Mouse (Mus musculus) heart, embryonic 15.5 days (tissue): ENCODE measurements around the gene Itgb8. TPM values are rescaled to one million over a fixed set of nuclear protein-coding genes. Genes with fewer than 3 reads are reported as not detected.

Experiments
- ATAC-seq: fragments of 200-750 bp; cut with Nextera tagmentation; replicated peaks from 2 replicates; pipeline ENCODE4 v1.8.0; 2017; ENCODE audit warnings: low read depth, moderate TSS enrichment; ENCODE audit not compliant: insufficient number of reproducible peaks, insufficient read depth, low FRiP score
- H3K27ac ChIP-seq: fragments of 300-500 bp; sonication (generic); 2 replicates; pipeline ENCODE4 v1.5.1; 2015; ENCODE audit warnings: mild to moderate bottlenecking, inconsistent platforms
- H3K27me3 ChIP-seq: fragments of 300-500 bp; sonication (generic); 2 replicates; pipeline ENCODE4 v1.6.1; 2015; ENCODE audit warnings: inconsistent platforms
- H3K36me3 ChIP-seq: fragments of 300-500 bp; sonication (generic); 2 replicates; pipeline ENCODE4 v1.6.1; 2015; ENCODE audit warnings: mild to moderate bottlenecking, inconsistent platforms
- H3K4me1 ChIP-seq: fragments of 300-500 bp; sonication (generic); replicated peaks from 2 replicates; pipeline ENCODE4 v1.6.1; 2015; ENCODE audit warnings: inconsistent platforms
- H3K4me2 ChIP-seq: fragments of 300-500 bp; sonication (generic); 2 replicates; pipeline ENCODE4 v1.6.1; 2015; ENCODE audit warnings: inconsistent platforms, mild to moderate bottlenecking, moderate library complexity
- H3K4me3 ChIP-seq: fragments of 300-500 bp; sonication (generic); 2 replicates; pipeline ENCODE4 v1.5.1; 2015; ENCODE audit warnings: mild to moderate bottlenecking, inconsistent platforms
- H3K9ac ChIP-seq: fragments of 300-500 bp; sonication (generic); 2 replicates; pipeline ENCODE4 v1.6.1; 2015; ENCODE audit warnings: mild to moderate bottlenecking, inconsistent platforms
- H3K9me3 ChIP-seq: fragments of 300-500 bp; sonication (generic); replicated peaks from 2 replicates; pipeline ENCODE4 v1.6.1; 2016; ENCODE audit warnings: inconsistent platforms
- WGBS: fragments of 180-500 bp; shearing (Covaris S2); methylation state at CpG from one replicate; pipeline ENCODE4 v1.1.7; 2015; ENCODE audit warnings: mixed read lengths; 5-methylcytosine and 5-hydroxymethylcytosine counted together
- polyA plus RNA-seq: library from polyadenylated mRNA; unstranded; fragments of >200 nt; fragmentation: Nextera tagmentation; extraction: Ambion mirVana; gene quantifications from 2 replicates; pipeline ENCODE4 v1.2.1, GENCODE M21; 2015

Itgb8 gene
- polyA plus RNA-seq, 1 experiment from 2014 or later, result 2.9 TPM

DNA sequence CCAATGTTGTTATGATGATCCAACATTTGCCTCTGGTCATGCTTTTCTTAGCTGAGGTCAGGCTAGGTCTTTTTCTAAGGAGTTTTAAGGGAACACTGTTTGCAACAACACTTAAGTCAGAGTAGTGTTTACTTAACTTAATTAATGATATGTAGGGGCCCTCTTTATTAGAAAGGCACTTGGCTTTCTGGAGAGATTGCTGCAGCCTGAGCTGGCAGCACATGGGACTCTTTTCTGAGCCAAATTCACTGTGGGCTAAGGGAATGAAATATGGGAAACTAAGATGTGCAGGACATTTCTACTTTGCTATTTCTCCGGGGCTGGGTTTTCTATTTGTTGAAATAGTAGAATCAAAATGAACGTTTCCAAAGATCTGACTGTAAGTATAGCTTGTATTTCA, 73.5 kb downstream of the Itgb8 start:
- Histone ChIP-seq H3K4me3 (no peak overlapping the region), H3K9ac (no peak overlapping the region), H3K27ac (no peak overlapping the region), H3K27me3 (no peaks in the 10 kb centered on the region), H3K9me3 (no peaks in the 10 kb centered on the region), H3K4me2 (no peak overlapping the region), H3K4me1 (peaks cover 2% of the 10 kb centered on the region; the same call in 1 of the 2 replicates), H3K36me3 (no peaks in the 10 kb centered on the region)
- no peak for ATAC-seq
- 78% methylated on average over 2 of the region's 2 CpGs for WGBS

DNA sequence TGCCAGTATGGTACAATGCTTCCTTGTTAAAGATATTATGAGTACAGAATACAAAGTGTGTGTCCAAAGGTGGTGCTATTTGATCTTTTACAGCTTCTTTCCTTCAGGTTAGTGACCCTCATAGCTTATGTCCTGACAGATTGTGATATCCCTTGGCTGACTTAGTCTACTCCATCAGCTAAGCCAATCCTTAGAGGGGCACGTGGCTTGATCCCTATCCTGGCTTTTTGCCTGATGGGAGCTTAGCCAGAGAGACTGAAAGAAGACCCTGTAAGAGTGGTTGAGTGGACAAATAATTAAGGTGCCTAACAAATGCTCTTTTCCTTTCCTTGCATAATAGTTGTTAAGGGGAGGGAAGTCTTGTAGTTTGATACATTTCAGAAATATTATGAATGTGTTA, 73.9 kb downstream of the Itgb8 start:
- Histone ChIP-seq H3K9me3 (no peaks in the 10 kb centered on the region), H3K9ac (no peak overlapping the region), H3K4me1 (peaks cover 2% of the 10 kb centered on the region; the same call in 1 of the 2 replicates), H3K4me3 (no peak overlapping the region), H3K27me3 (no peaks in the 10 kb centered on the region), H3K27ac (no peak overlapping the region), H3K4me2 (no peak overlapping the region), H3K36me3 (no peaks in the 10 kb centered on the region)
- ATAC-seq, result no peak
- WGBS, result 42% methylated on average over 1 of the region's 1 CpGs

DNA sequence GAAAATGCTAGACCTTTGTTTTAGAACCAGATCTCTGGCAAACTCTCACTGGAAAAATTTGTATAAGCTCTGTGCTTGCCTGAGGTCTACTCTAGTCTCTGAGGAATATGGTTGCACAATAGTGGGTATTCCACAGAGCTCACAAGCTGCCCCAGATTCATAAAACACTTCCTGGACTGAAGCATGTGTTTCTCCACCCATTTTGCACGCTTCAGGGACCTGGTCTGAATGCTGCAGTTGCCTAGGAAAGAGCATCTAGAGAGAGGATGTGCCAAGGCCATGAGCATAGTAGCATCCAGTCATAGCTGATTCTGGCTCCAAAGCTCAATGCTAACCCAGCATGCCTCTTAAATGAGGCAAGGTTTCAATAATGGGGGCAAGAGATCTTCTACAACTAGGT, 74.4 kb downstream of the Itgb8 start:
- Histone ChIP-seq H3K4me3 (no peak overlapping the region), H3K36me3 (no peaks in the 10 kb centered on the region), H3K27me3 (no peaks in the 10 kb centered on the region), H3K4me2 (no peak overlapping the region), H3K27ac (no peak overlapping the region), H3K9ac (no peak overlapping the region), H3K4me1 (peaks cover 2% of the 10 kb centered on the region; the same call in 1 of the 2 replicates), H3K9me3 (no peaks in the 10 kb centered on the region)
- WGBS, result 59% methylated on average over 1 of the region's 1 CpGs
- no peak for ATAC-seq

DNA sequence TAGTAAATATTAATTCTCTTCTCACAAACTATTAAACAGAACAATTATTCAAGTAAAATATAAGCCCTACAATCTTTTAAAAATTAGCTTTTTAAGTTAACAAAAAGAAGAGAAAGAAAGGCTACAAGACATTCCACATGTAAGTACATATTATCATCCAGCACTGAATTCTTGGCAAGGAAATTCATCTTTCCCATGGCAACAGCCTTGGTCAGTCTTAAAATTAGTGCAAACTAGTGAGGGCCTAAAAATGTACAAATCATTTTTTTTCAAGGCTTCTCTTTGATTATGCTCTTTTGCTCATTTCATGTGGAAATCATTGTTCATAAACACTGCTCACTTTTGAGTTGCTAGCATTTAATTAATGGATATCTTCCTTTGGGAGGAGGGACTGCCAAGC, 77.8 kb downstream of the Itgb8 start:
- no peak for ATAC-seq
- Histone ChIP-seq H3K4me3 (no peak overlapping the region), H3K9ac (no peak overlapping the region), H3K36me3 (no peaks in the 10 kb centered on the region), H3K27me3 (no peaks in the 10 kb centered on the region), H3K4me2 (no peak overlapping the region), H3K4me1 (0 out of 2 replicates have a peak, but pooled peaks cover 2% of the 10 kb centered on the region), H3K27ac (no peak overlapping the region), H3K9me3 (no peaks in the 10 kb centered on the region)

DNA sequence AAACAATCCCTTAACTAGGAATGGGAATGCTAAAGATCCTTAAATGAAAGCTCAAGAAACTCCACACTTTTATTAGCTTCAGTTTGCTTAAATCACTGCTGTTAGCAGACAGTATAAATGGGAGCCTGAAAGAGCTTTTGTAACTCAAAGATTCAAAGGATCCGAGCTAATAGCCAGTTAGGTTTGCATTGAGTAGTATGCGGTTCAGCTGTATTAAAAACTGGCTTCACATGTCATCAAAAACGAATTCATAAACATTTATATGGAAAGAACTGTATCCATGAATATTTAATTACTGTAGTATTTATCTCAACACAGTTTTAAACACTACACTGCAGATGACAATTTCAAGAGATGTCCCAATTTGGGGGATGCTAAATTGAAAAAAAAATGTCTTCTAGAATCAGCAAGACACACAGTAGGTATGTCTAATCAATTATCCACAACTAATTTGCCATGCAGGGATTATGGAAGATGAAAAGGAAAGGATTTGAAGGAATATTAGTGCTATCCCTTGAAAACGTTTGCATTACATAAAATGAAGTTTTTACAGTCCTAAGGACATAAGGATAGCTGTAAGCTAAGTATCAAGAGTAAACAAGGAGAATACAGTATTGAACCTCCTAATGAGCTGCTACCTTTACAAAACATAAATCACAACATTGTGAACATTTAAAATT, 79.2 kb downstream of the Itgb8 start:
- Histone ChIP-seq H3K4me1 (0 out of 2 replicates have a peak, but pooled peaks cover 2% of the 10 kb centered on the region), H3K27ac (no peak overlapping the region), H3K27me3 (no peaks in the 10 kb centered on the region), H3K9ac (no peak overlapping the region), H3K4me2 (no peak overlapping the region), H3K9me3 (no peaks in the 10 kb centered on the region), H3K36me3 (no peaks in the 10 kb centered on the region), H3K4me3 (no peak overlapping the region)
- WGBS, result 65% methylated on average over 4 of the region's 4 CpGs
- ATAC-seq, result no peak

DNA sequence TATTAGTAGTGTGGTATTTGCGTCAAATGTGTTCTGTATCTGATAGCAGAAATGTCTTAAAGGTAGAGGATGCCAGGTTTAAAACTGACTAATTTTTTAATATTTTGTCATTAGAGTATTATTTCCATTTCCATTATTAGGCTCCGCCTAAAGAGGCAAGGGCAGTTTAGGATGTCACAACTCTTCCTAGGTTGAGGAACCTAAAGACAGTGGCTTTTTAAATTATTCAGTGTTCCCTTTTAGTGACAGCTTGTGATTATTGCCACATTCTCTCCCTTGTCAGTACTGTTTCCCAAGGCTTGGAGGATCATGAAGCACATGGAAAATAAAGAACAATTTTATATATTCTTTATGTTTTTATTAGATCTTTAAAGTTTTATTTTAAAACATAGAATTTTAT, 80.9 kb downstream of the Itgb8 start:
- H3K4me2 ChIP-seq, result no peak overlapping the region
- no peak for ATAC-seq
- H3K27ac ChIP-seq, result no peak overlapping the region
- no peak overlapping the region for H3K9ac ChIP-seq
- no peak overlapping the region for H3K4me3 ChIP-seq
- no peaks in the 10 kb centered on the region for H3K27me3 ChIP-seq
- no peaks in the 10 kb centered on the region for H3K36me3 ChIP-seq
- 83% methylated on average over 2 of the region's 2 CpGs for WGBS
- 0 out of 2 replicates have a peak, but pooled peaks cover 2% of the 10 kb centered on the region for H3K4me1 ChIP-seq
- H3K9me3 ChIP-seq, result no peaks in the 10 kb centered on the region

DNA sequence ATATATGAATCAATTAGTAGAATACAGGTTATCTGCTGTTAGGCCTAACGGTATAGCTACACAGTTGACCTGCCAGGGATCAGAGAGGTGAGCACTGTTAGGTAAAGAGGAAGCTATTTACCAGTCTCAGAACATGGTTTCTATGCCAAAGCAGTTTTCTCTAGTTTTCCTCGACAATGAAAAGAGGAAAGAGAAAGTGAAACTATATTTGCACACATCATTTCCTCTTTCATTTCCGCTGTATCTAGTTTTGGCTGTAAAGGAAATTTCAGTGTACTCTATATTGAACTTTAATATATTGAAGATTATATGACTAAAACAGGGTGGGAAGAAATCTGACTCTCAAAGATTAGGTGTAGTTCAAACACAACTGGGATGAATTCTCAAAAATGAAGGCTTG, 81.5 kb downstream of the Itgb8 start:
- Histone ChIP-seq H3K36me3 (no peaks in the 10 kb centered on the region), H3K4me3 (no peak overlapping the region), H3K27ac (no peak overlapping the region), H3K4me1 (0 out of 2 replicates have a peak, but pooled peaks cover 2% of the 10 kb centered on the region), H3K4me2 (no peak overlapping the region), H3K27me3 (no peaks in the 10 kb centered on the region), H3K9ac (no peak overlapping the region), H3K9me3 (no peaks in the 10 kb centered on the region)
- 74% methylated on average over 3 of the region's 3 CpGs for WGBS
- ATAC-seq, result no peak

DNA sequence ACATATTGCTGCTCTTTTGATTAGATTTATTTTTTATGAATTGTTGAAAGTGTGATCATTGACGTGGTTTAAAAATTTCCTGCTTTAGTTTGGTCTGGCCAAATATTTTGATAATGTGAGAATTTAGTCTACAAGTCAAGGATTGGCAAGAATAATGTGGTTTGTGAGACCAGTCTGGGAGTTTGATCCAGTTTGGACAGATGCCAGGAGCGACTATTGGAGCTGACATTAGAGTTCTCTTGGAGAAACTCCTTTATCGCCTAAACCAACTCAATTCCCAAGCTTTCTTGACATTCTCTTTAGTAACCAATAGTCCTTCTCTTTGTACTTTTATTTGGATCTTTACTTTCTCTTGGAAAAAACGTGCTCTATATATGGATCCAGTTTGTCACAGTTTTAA, 83.0 kb downstream of the Itgb8 start:
- Histone ChIP-seq H3K36me3 (no peaks in the 10 kb centered on the region), H3K4me3 (no peak overlapping the region)

DNA sequence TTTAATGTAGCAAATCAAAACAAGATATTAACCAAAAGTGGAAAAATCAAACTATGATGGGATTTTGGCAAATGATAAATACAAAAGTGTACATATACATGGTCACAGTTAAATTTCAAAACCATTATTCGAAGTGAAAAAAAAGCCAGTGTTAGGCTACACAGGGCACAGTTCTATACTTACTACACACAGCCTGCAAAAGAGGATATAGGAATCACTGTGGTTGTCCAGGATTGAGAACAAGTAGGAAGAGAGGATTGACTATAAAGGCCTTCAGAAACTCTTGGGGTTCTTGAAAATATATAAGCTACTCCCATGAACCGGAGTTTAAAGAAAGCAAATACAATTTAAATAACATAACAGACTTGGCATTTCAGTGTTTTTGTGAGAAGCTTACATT, 87.6 kb downstream of the Itgb8 start:
- H3K27ac ChIP-seq, result no peak overlapping the region
- no peaks in the 10 kb centered on the region for H3K4me1 ChIP-seq
- H3K9ac ChIP-seq, result no peak overlapping the region
- no peaks in the 10 kb centered on the region for H3K9me3 ChIP-seq
- H3K27me3 ChIP-seq, result no peaks in the 10 kb centered on the region
- no peak overlapping the region for H3K4me2 ChIP-seq
- H3K36me3 ChIP-seq, result no peaks in the 10 kb centered on the region
- H3K4me3 ChIP-seq, result no peak overlapping the region
- no peak for ATAC-seq
- 92% methylated on average over 2 of the region's 2 CpGs for WGBS

More for the DNA sequence above, 83.0 kb downstream of the Itgb8 start:
- H3K4me1 ChIP-seq, result 0 out of 2 replicates have a peak, but pooled peaks cover 2% of the 10 kb centered on the region
- no peaks in the 10 kb centered on the region for H3K9me3 ChIP-seq
- no peak overlapping the region for H3K4me2 ChIP-seq
- H3K9ac ChIP-seq, result no peak overlapping the region
- no peak overlapping the region for H3K27ac ChIP-seq
- no peak for ATAC-seq
- H3K27me3 ChIP-seq, result no peaks in the 10 kb centered on the region
- 50% methylated on average over 4 of the region's 4 CpGs for WGBS

DNA sequence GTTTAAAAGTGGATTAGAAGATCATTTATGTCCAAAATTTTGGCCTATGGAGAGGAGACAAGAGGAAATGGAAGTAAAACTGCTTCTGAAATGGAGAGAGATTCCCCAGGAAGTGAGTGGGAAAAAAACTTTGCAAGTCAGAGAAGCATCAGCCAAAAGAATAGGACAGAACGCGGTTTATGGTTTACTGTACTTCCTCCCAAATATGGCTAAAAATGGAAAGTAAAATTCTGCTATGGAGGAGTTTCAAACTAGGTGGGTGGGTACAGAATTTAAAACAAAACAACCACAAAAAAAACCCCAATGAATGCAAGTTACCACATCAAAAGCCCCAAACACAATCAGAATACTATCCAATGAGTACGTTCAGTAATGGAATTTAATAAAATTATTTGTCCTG, 90.8 kb downstream of the Itgb8 start:
- Histone ChIP-seq H3K27ac (no peak overlapping the region), H3K4me3 (no peak overlapping the region), H3K9ac (no peak overlapping the region), H3K4me2 (no peak overlapping the region), H3K27me3 (no peaks in the 10 kb centered on the region), H3K4me1 (no peaks in the 10 kb centered on the region), H3K36me3 (no peaks in the 10 kb centered on the region), H3K9me3 (no peaks in the 10 kb centered on the region)
- no peak for ATAC-seq
- 69% methylated on average over 3 of the region's 3 CpGs for whole genome bisulfite sequencing

DNA sequence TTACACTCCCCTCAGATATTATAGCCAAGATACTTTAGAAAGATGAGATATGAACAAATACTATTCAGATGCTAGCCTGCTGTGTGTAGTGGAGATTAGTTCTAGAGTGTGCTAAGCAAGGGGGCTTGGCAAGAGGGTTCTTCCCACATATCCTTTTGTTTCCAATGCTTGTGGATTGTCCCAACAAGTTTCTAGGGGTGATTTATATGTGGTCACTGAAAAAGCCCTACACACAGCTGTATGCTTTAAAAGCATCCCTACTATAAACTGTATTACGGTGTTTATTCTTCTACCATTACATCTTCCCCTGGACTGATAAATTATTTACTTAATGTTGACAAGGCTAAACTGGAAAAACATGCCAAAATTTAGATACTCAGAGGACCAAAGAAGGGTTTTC, 92.6 kb downstream of the Itgb8 start:
- Histone ChIP-seq H3K27ac (no peak overlapping the region), H3K9me3 (no peaks in the 10 kb centered on the region), H3K36me3 (no peaks in the 10 kb centered on the region), H3K4me2 (no peak overlapping the region), H3K4me3 (no peak overlapping the region), H3K4me1 (no peaks in the 10 kb centered on the region), H3K27me3 (no peaks in the 10 kb centered on the region), H3K9ac (no peak overlapping the region)
- WGBS, result 82% methylated on average over 1 of the region's 1 CpGs
- ATAC-seq, result no peak

DNA sequence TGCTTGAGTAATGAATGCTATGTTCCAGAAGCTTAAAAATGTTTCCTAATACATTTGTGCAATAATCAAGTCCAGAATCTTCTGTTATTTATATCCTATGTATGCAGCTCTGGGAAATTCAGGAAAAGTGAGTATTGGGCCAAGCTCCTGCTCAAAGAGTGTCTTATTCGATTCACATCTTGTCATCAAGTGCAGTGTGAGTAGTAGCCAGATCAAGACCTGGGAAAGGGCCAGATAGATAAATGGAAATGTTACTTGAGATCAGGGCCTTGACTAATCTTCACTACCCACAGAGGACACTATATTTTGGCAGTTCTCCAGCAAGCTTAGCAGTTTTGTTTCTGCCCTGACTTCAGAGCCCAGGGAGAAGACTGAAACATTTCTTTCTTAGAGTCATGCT, 100.7 kb downstream of the Itgb8 start:
- H3K4me2 ChIP-seq, result no peak overlapping the region
- no peak overlapping the region; the same call in 1 of the 2 replicates for H3K27ac ChIP-seq
- no peaks in the 10 kb centered on the region for H3K36me3 ChIP-seq
- H3K4me3 ChIP-seq, result no peak overlapping the region
- H3K9me3 ChIP-seq, result no peaks in the 10 kb centered on the region
- no peak for ATAC-seq
- 14% methylated on average over 1 of the region's 1 CpGs for WGBS
- no peak overlapping the region for H3K9ac ChIP-seq
- peaks cover 7% of the 10 kb centered on the region for H3K4me1 ChIP-seq
- no peaks in the 10 kb centered on the region for H3K27me3 ChIP-seq
